Mouse (Mus musculus) brown adipose tissue, adult 24 weeks (tissue): ENCODE results near the gene Cse1l. TPM values are rescaled to one million over a fixed set of nuclear protein-coding genes. Genes with fewer than 3 reads are reported as not detected.

Experiments used
- H3K27ac ChIP-seq: fragments of 200-500 bp; replicated peaks from 2 replicates; pipeline ENCODE4 v1.5.1; 2012; ENCODE audit warnings: low read depth, mild to moderate bottlenecking, low read length
- H3K4me1 ChIP-seq: fragments of 200-500 bp; 2 replicates; pipeline ENCODE4 v1.6.1; 2012; ENCODE audit warnings: low read length, mixed read lengths; ENCODE audit not compliant: control insufficient read depth, insufficient read depth, insufficient read length
- H3K4me3 ChIP-seq: fragments of 200-500 bp; 2 replicates; pipeline ENCODE4 v1.5.1; 2012; ENCODE audit warnings: low read depth, mild to moderate bottlenecking, low read length, moderate library complexity; ENCODE audit not compliant: insufficient read depth
- polyA plus RNA-seq: library from polyadenylated mRNA; stranded (reverse); fragments of >200 nt; gene quantifications from 2 replicates; pipeline ENCODE4 v1.2.4, GENCODE M21; 2012; ENCODE audit not compliant: missing spikeins, insufficient read depth, insufficient read length

The Cse1l gene
- polyA plus RNA-seq, 1 experiment, result 25.0 TPM

GRCm38 (mm10) chr2:166891366-166891880, 14.4 kb upstream of the Cse1l start:
- Histone ChIP-seq H3K27ac (no peak overlapping the region), H3K4me1 (no peaks in the 10 kb centered on the region), H3K4me3 (no peak overlapping the region)

GRCm38 (mm10) chr2:166892158-166892680, 13.6 kb upstream of the Cse1l start:
- Histone ChIP-seq H3K4me3 (no peak overlapping the region), H3K27ac (no peak overlapping the region), H3K4me1 (no peaks in the 10 kb centered on the region)

- H3K27ac ChIP-seq, result no peak overlapping the region
- no peaks in the 10 kb centered on the region for H3K4me1 ChIP-seq
- no peak overlapping the region for H3K4me3 ChIP-seq
Observed at GRCm38 (mm10) chr2:166893036-166893435, 12.8 kb upstream of the Cse1l start.

- Histone ChIP-seq H3K4me3 (no peak overlapping the region), H3K4me1 (no peaks in the 10 kb centered on the region), H3K27ac (no peak overlapping the region)
Observed at GRCm38 (mm10) chr2:166896368-166896767, 9.5 kb upstream of the Cse1l start.

- Histone ChIP-seq H3K4me1 (no peaks in the 10 kb centered on the region), H3K27ac (no peak overlapping the region), H3K4me3 (no peak overlapping the region)
Observed at GRCm38 (mm10) chr2:166896974-166897373, 8.9 kb upstream of the Cse1l start.

- no peaks in the 10 kb centered on the region for H3K4me1 ChIP-seq
- no peak overlapping the region for H3K27ac ChIP-seq
- no peak overlapping the region for H3K4me3 ChIP-seq
Observed at GRCm38 (mm10) chr2:166899161-166899560, 6.7 kb upstream of the Cse1l start.

- Histone ChIP-seq H3K4me3 (no peak overlapping the region), H3K27ac (no peak overlapping the region), H3K4me1 (no peaks in the 10 kb centered on the region)
Observed at GRCm38 (mm10) chr2:166899746-166900145, 6.1 kb upstream of the Cse1l start.

- Histone ChIP-seq H3K4me1 (no peaks in the 10 kb centered on the region), H3K4me3 (no peak overlapping the region), H3K27ac (no peak overlapping the region)
Observed at GRCm38 (mm10) chr2:166900792-166901505, 4.9 kb upstream of the Cse1l start.

GRCm38 (mm10) chr2:166903719-166904282, 2.0 kb upstream of the Cse1l start:
- no peak overlapping the region for H3K4me3 ChIP-seq
- H3K4me1 ChIP-seq, result peaks cover 6% of the 10 kb centered on the region; the same call in 1 of the 2 replicates
- no peak overlapping the region for H3K27ac ChIP-seq

GRCm38 (mm10) chr2:166906523-166907182, 813 bp downstream of the Cse1l start:
- peaks cover 6% of the 10 kb centered on the region; the same call in 1 of the 2 replicates for H3K4me1 ChIP-seq
- peak overlapping the region; percentile 14 for H3K27ac ChIP-seq
- H3K4me3 ChIP-seq, result peak overlapping the region; percentile 82

- H3K4me3 ChIP-seq, result no peak overlapping the region
- H3K27ac ChIP-seq, result no peak overlapping the region
Observed at GRCm38 (mm10) chr2:166909729-166910128, 3.9 kb downstream of the Cse1l start.

GRCm38 (mm10) chr2:166910536-166910935, 4.7 kb downstream of the Cse1l start:
- no peak overlapping the region for H3K27ac ChIP-seq
- H3K4me3 ChIP-seq, result no peak overlapping the region
- H3K4me1 ChIP-seq, result peaks cover 6% of the 10 kb centered on the region; the same call in 1 of the 2 replicates

More at GRCm38 (mm10) chr2:166909729-166910128, 3.9 kb downstream of the Cse1l start:
- H3K4me1 ChIP-seq, result peaks cover 6% of the 10 kb centered on the region; the same call in 1 of the 2 replicates

GRCm38 (mm10) chr2:166923971-166924370, 18.1 kb downstream of the Cse1l start:
- Histone ChIP-seq H3K27ac (no peak overlapping the region), H3K4me3 (no peak overlapping the region), H3K4me1 (no peaks in the 10 kb centered on the region)

- Histone ChIP-seq H3K27ac (no peak overlapping the region), H3K4me1 (no peaks in the 10 kb centered on the region), H3K4me3 (no peak overlapping the region)
Observed at GRCm38 (mm10) chr2:166933943-166934342, 28.1 kb downstream of the Cse1l start.

- no peaks in the 10 kb centered on the region for H3K4me1 ChIP-seq
- no peak overlapping the region for H3K27ac ChIP-seq
- no peak overlapping the region for H3K4me3 ChIP-seq
Observed at GRCm38 (mm10) chr2:166934416-166934815, 28.6 kb downstream of the Cse1l start.
